Mouse (Mus musculus) ES-E14 (cell line): ENCODE data around the gene Zfp526.

ENCODE experiments used
- MAFK ChIP-seq: IDR thresholded peaks from 2 replicates; pipeline ENCODE4 v1.6.1; 2014; ENCODE audit warnings: mild to moderate bottlenecking, low read depth, low read length, inconsistent platforms; ENCODE audit not compliant: insufficient read depth
- ZC3H11A ChIP-seq: IDR thresholded peaks from 2 replicates; pipeline ENCODE4 v1.6.1; 2012; ENCODE audit warnings: low read depth, mild to moderate bottlenecking, inconsistent platforms, low read length, borderline replicate concordance

DNA sequence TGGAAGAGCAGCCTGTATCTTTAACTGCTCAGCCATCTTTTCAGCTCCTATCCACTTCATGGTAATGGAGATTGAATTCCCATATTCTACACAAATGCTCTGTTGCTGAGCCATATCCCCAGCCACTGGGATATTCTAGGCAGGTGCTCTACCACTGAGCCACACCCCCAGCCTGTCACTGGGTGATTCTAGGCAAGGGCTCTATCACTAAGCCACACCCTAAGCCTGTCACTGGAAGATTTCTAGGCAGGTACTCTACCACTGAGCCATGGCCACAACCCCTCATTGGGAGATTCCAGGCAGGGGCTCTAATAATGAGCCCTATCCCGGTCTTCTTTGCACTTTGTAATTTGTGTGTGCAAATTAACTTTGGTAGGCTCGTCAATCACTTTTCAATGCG lies 26.1 kb upstream of the Zfp526 start:
- TF ChIP-seq MAFK = no peak
- TF ChIP-seq ZC3H11A = no peak
